Mouse (Mus musculus) hindbrain, embryonic 11.5 days (tissue): ENCODE data around the gene Mrpl23. TPM values are rescaled to one million over a fixed set of nuclear protein-coding genes. Genes with fewer than 3 reads are reported as not detected.

ENCODE experiments used
- ATAC-seq: fragments of 200-750 bp; cut with Nextera tagmentation; 2 replicates; pipeline ENCODE4 v1.8.0; 2017; ENCODE audit warnings: mild to moderate bottlenecking, moderate TSS enrichment, moderate library complexity; ENCODE audit not compliant: low FRiP score
- DNase-seq: peaks from one replicate; pipeline ENCODE4 v3.0.0-alpha.2; 2015; ENCODE audit warnings: low spot score
- H3K27ac ChIP-seq: fragments of 300-500 bp; sonication (generic); 2 replicates; pipeline ENCODE4 v1.5.1; 2014; ENCODE audit warnings: mild to moderate bottlenecking, low read depth, low read length
- H3K27me3 ChIP-seq: fragments of 300-500 bp; sonication (generic); 2 replicates; pipeline ENCODE4 v1.6.1; 2014; ENCODE audit warnings: mild to moderate bottlenecking, low read length, moderate library complexity, mixed read lengths; ENCODE audit not compliant: control insufficient read depth, insufficient read depth
- H3K36me3 ChIP-seq: fragments of 300-500 bp; sonication (generic); 2 replicates; pipeline ENCODE4 v1.6.1; 2014; ENCODE audit warnings: mild to moderate bottlenecking, low read length, moderate library complexity, mixed read lengths; ENCODE audit not compliant: control insufficient read depth, insufficient read depth
- H3K4me1 ChIP-seq: fragments of 300-500 bp; sonication (generic); replicated peaks from 2 replicates; pipeline ENCODE4 v1.6.1; 2014; ENCODE audit warnings: low read length, mixed read lengths; ENCODE audit not compliant: control insufficient read depth, insufficient read depth
- H3K4me2 ChIP-seq: fragments of 300-500 bp; sonication (generic); replicated peaks from 2 replicates; pipeline ENCODE4 v1.6.1; 2014; ENCODE audit warnings: mild to moderate bottlenecking, low read depth, low read length
- H3K4me3 ChIP-seq: fragments of 300-500 bp; sonication (generic); 2 replicates; pipeline ENCODE4 v1.5.1; 2014; ENCODE audit warnings: low read depth, low read length
- H3K9ac ChIP-seq: fragments of 300-500 bp; sonication (generic); 2 replicates; pipeline ENCODE4 v1.6.1; 2014; ENCODE audit warnings: low read depth, low read length
- H3K9me3 ChIP-seq: fragments of 300-500 bp; sonication (generic); 2 replicates; pipeline ENCODE4 v1.6.1; 2016; ENCODE audit warnings: low read length; ENCODE audit not compliant: control insufficient read depth
- WGBS: fragments of 180-500 bp; shearing (Covaris S2); extraction: QIAGEN DNeasy Blood & Tissue Kit; methylation state at CpG from one replicate; pipeline ENCODE4 v1.1.7; 2014; 5-methylcytosine and 5-hydroxymethylcytosine counted together
- polyA plus RNA-seq: library from polyadenylated mRNA; unstranded; fragments of >200 nt; fragmentation: Nextera tagmentation; extraction: Ambion mirVana; gene quantifications from 2 replicates; pipeline ENCODE4 v1.2.1, GENCODE M21; 2014

The Mrpl23 gene
- polyA plus RNA-seq, 1 experiment from 2014 or later: 13.5 TPM

GRCm38 (mm10) chr7:142529350-142529749 is 3.1 kb upstream of the Mrpl23 start:
- Histone ChIP-seq H3K9ac (no peak overlapping the region), H3K4me3 (no peak overlapping the region), H3K4me1 (peaks cover 13% of the 10 kb centered on the region), H3K4me2 (no peak overlapping the region), H3K36me3 (no peaks in the 10 kb centered on the region), H3K27ac (no peak overlapping the region), H3K27me3 (no peaks in the 10 kb centered on the region), H3K9me3 (no peaks in the 10 kb centered on the region)
- ATAC-seq: no peak
- DNase-seq: no peak
- WGBS: 69% methylated on average over 10 of the region's 10 CpGs

- Histone ChIP-seq H3K4me1 (peaks cover 5% of the 10 kb centered on the region), H3K9me3 (no peaks in the 10 kb centered on the region), H3K4me3 (no peak overlapping the region), H3K27me3 (no peaks in the 10 kb centered on the region), H3K36me3 (no peaks in the 10 kb centered on the region), H3K27ac (no peak overlapping the region), H3K4me2 (no peak overlapping the region), H3K9ac (no peak overlapping the region)
- 82% methylated on average over 4 of the region's 4 CpGs for WGBS
- ATAC-seq (no peak; the same call in 1 of the 2 replicates), DNase-seq (no peak)
Measured at GRCm38 (mm10) chr7:142531973-142532521, 439 bp upstream of the Mrpl23 start.

- Histone ChIP-seq H3K4me3 (peak overlapping the region; percentile 55), H3K4me1 (peaks cover 5% of the 10 kb centered on the region), H3K9me3 (no peaks in the 10 kb centered on the region), H3K27me3 (no peaks in the 10 kb centered on the region), H3K36me3 (no peaks in the 10 kb centered on the region), H3K9ac (peak overlapping the region; percentile 81), H3K4me2 (peak overlapping the region; percentile 74), H3K27ac (peak overlapping the region; percentile 70)
- ATAC-seq (peak; percentile 89), DNase-seq (peak; percentile 89)
- 2% methylated on average over 28 of the region's 44 CpGs for WGBS
Measured at GRCm38 (mm10) chr7:142533059-142533855, 771 bp downstream of the Mrpl23 start.

- Histone ChIP-seq H3K27ac (no peak overlapping the region), H3K27me3 (no peaks in the 10 kb centered on the region), H3K9ac (no peak overlapping the region), H3K4me2 (no peak overlapping the region), H3K4me3 (no peak overlapping the region), H3K36me3 (no peaks in the 10 kb centered on the region), H3K9me3 (no peaks in the 10 kb centered on the region), H3K4me1 (peaks cover 9% of the 10 kb centered on the region)
- WGBS: 87% methylated on average over 4 of the region's 4 CpGs
- DNase-seq (no peak), ATAC-seq (no peak)
Measured at GRCm38 (mm10) chr7:142535116-142535515, 2.6 kb downstream of the Mrpl23 start.

- 98% methylated on average over 5 of the region's 5 CpGs for WGBS
- DNase-seq (no peak), ATAC-seq (no peak)
- Histone ChIP-seq H3K4me3 (no peak overlapping the region), H3K27ac (no peak overlapping the region), H3K4me1 (peaks cover 9% of the 10 kb centered on the region), H3K4me2 (no peak overlapping the region), H3K36me3 (no peaks in the 10 kb centered on the region), H3K9ac (no peak overlapping the region), H3K9me3 (no peaks in the 10 kb centered on the region), H3K27me3 (no peaks in the 10 kb centered on the region)
Measured at GRCm38 (mm10) chr7:142535832-142536231, 3.3 kb downstream of the Mrpl23 start.

- Histone ChIP-seq H3K36me3 (no peaks in the 10 kb centered on the region), H3K4me1 (peaks cover 9% of the 10 kb centered on the region), H3K27ac (no peak overlapping the region), H3K9ac (no peak overlapping the region), H3K4me2 (no peak overlapping the region), H3K4me3 (no peak overlapping the region), H3K27me3 (no peaks in the 10 kb centered on the region), H3K9me3 (no peaks in the 10 kb centered on the region)
- WGBS: 60% methylated on average over 5 of the region's 5 CpGs
- no peak for ATAC-seq
- DNase-seq: no peak
Measured at GRCm38 (mm10) chr7:142537181-142537580, 4.7 kb downstream of the Mrpl23 start.

- no peak overlapping the region for H3K4me3 ChIP-seq
- H3K9ac ChIP-seq: no peak overlapping the region
- peak overlapping the region; percentile 58; the same call in 1 of the 2 replicates for H3K27ac ChIP-seq
- ATAC-seq (peak; percentile 18; the same call in 1 of the 2 replicates), DNase-seq (peak; percentile 89)
- H3K27me3 ChIP-seq: no peaks in the 10 kb centered on the region
- 9% methylated on average over 6 of the region's 6 CpGs for WGBS
- no peaks in the 10 kb centered on the region for H3K9me3 ChIP-seq
- H3K4me2 ChIP-seq: no peak overlapping the region
- H3K4me1 ChIP-seq: peaks cover 11% of the 10 kb centered on the region
- no peaks in the 10 kb centered on the region for H3K36me3 ChIP-seq
Measured at GRCm38 (mm10) chr7:142537879-142538278, 5.4 kb downstream of the Mrpl23 start.

- peak overlapping the region; percentile 58; the same call in 1 of the 2 replicates for H3K27ac ChIP-seq
- no peak overlapping the region for H3K4me2 ChIP-seq
- no peaks in the 10 kb centered on the region for H3K9me3 ChIP-seq
- DNase-seq (no peak), ATAC-seq (no peak)
- WGBS: 33% methylated on average over 4 of the region's 4 CpGs
- no peaks in the 10 kb centered on the region for H3K36me3 ChIP-seq
- peaks cover 12% of the 10 kb centered on the region for H3K4me1 ChIP-seq
- no peak overlapping the region for H3K4me3 ChIP-seq
- 0 out of 2 replicates have a peak overlapping the region, but pooled peaks have one; percentile 24 for H3K9ac ChIP-seq
- H3K27me3 ChIP-seq: no peaks in the 10 kb centered on the region
Measured at GRCm38 (mm10) chr7:142538291-142538690, 5.8 kb downstream of the Mrpl23 start.
